Mouse (Mus musculus): ENCODE results near the gene Mrpl46.

The Mrpl46 gene

DNA sequence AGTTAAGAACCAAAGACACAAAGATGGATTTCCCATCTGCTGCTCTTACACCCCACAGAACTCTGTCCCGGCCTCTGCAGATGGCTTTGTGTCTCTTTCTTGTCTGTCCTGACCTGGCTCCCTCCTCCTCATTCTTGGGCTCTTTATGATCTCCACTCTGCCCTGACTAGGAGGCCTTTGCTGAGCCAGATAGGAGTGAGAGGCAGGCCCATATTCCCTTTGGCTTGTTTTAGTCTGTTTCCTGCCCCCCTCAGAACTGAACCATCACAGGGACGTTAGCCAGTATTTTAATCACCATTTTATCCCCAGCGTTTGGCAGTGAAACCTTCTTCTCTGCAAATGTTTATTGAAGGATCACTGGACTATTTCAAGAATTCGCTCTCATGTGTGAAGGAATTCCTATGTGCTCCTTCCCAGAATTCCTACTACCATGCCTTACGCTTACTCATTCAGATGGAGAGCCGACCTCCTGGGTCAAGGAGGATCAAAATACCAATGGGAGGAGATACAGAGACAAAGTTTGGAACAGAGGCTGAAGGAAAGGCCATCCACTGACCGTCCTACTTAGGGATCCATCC is 14.2 kb downstream of the Mrpl46 start:
- DNase-seq (ENCODE audit: inconsistent age in 2 of 2, low spot score in 1 of 2), result no peak

- DNase-seq (ENCODE audit: inconsistent age in 2 of 2, low spot score in 1 of 2), result no peak
Measured at GRCm38 (mm10) chr7:78767929-78768531, 15.3 kb downstream of the Mrpl46 start.

- peak; percentile 81 to 96 for DNase-seq (ENCODE audit: inconsistent age in 2 of 2, low spot score in 1 of 2)
Measured at GRCm38 (mm10) chr7:78766019-78766683, 17.2 kb downstream of the Mrpl46 start.

- DNase-seq (ENCODE audit: inconsistent age in 2 of 2, low spot score in 1 of 2), result peak in 1 of 2 experiments; percentile 56
Measured at GRCm38 (mm10) chr7:78765215-78765631, 18.1 kb downstream of the Mrpl46 start.

DNA sequence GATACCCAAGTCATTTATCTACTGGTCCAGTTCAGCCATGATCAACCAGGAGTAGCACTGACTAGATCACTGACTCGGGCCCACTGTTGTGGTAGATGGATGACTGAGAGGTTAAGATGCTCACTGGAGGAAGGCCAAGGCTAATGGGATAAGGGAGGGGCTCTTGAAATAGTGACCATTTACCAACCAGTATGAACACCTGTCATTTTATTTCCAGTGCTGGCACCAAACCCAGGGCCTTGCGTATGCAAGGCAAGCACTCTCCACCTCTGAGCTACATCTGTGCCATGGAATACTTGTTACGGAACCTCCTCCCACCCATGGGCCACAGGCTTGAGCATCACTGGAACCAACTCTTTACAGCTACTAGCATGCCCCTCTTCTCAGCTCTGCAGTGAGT is 19.5 kb downstream of the Mrpl46 start:
- DNase-seq (ENCODE audit: inconsistent age in 2 of 2, low spot score in 1 of 2), result no peak

- no peak for DNase-seq (ENCODE audit: inconsistent age in 2 of 2, low spot score in 1 of 2)
Measured at GRCm38 (mm10) chr7:78754458-78755000, 28.8 kb downstream of the Mrpl46 start.

GRCm38 (mm10) chr7:78753752-78754457 is 29.4 kb downstream of the Mrpl46 start:
- no peak for DNase-seq (ENCODE audit: inconsistent age in 2 of 2, low spot score in 1 of 2)

DNA sequence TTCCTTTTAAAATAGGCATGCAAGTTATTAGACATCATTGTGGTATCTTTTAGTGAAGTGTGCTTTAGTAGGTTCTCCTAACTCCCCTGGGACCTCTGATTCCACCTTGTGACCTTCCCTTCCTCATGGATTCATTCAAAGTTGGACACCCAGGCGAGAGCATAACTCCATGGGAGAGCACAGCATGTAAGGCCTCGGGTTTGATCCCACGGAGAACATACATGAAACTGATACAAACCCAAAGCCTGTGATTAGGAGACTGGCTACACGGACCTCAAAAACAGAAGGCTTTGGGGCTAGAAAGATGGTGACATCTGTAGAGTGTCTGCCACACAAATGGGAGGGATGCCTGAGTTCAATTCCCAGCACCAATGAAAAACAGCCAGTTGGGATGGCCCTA is 30.4 kb downstream of the Mrpl46 start:
- DNase-seq (ENCODE audit: inconsistent age in 2 of 2, low spot score in 1 of 2), result no peak

DNA sequence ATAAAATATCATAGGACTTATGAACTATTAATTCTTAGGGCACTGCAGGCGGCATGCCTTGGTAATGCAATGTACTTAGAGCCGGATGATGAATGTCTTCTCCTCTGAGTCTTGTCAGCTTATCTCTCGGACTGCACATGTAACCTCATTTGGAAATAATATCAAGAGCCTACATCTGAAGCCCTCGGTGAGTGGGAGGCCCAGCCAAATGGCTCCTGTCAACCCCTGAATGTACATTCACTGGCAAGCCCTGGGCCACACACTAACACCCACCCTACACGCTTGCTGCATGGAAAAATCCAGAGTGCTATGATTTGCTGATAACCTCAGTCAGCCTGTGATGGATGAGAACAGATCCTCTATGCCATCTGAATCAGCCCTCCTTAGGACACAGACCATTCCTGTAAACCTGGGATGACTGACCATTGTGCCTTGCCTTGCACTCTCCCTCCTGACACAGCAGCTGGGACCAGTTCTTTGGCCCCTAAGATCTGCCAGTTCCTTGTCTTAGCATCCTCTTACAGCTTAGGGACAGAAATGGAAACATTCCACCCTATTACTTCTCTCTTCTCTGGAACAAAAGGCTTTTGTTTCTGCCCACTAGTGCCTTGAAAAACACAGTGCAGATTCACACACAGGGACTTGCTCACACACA is 39.5 kb downstream of the Mrpl46 start:
- peak; percentile 9 to 43 for DNase-seq (ENCODE audit: inconsistent age in 2 of 2, low spot score in 1 of 2)

DNA sequence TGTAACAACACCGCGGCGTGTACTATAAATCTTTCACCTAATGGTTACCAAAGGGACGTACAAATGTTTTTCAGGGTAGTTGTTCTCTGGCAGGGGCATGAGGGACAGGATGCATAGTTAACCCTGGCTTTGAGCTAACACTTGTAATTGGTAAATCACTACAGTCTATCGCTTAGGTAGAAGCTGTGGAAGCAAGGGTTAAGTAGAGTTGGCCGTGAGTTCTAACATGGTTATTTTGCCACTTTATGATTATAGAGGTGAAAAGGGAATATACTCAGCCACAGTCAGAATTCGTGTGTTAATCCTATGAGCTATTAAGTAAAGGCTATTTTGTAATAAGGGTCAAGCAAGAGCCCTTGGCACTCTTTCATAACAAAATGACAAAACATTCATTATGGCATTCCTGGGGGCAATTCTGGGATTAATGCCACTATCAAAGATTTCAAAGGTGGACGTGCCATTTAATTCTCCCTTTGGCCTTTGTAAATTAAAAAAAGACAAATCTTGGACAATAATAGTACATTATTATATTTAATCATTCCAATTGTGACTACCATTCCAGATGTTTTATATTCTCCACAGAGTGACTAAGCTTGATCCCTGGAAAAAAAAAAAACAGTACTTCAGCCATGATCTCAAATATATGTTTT is 43.9 kb downstream of the Mrpl46 start:
- peak in 1 of 2 experiments; percentile 62 for DNase-seq (ENCODE audit: inconsistent age in 2 of 2, low spot score in 1 of 2)

- no peak for DNase-seq (ENCODE audit: inconsistent age in 2 of 2, low spot score in 1 of 2)
Measured at GRCm38 (mm10) chr7:78737614-78738210, 45.6 kb downstream of the Mrpl46 start, which contains the start of gene Ntrk3. TSS of gene Ntrk3 (minus strand) at chr7:78738012.

GRCm38 (mm10) chr7:78737196-78737595 is 46.1 kb downstream of the Mrpl46 start:
- no peak for DNase-seq (ENCODE audit: inconsistent age in 2 of 2, low spot score in 1 of 2)

GRCm38 (mm10) chr7:78731391-78731790 is 51.9 kb downstream of the Mrpl46 start:
- DNase-seq (ENCODE audit: inconsistent age in 2 of 2, low spot score in 1 of 2), result no peak

Measured in adrenal gland, adult (tissue).